Mouse (Mus musculus): ENCODE measurements around the gene Atxn7. TPM values are rescaled to one million over a fixed set of nuclear protein-coding genes. Genes with fewer than 3 reads are reported as not detected.
A peak's percentile ranks its signal among the peaks of the same experiment; 100 is the strongest.

The Atxn7 gene
- polyA plus RNA-seq, 1 experiment from 2014 or later: 5.0 TPM

- Histone ChIP-seq H3K4me1 (no peaks in the 10 kb centered on the region), H3K9me3 (no peaks in the 10 kb centered on the region), H3K4me2 (no peak overlapping the region), H3K36me3 (replicated peaks) (peaks cover 22% of the 10 kb centered on the region; the same call in 1 of the 2 replicates), H3K27me3 (replicated peaks) (no peaks in the 10 kb centered on the region), H3K27ac (no peak overlapping the region), H3K9ac (no peak overlapping the region), H3K4me3 (no peak overlapping the region)
- no peak for ATAC-seq (replicated peaks)
- 80% methylated on average over 13 of the region's 13 CpGs for WGBS
These were observed 143.1 kb downstream of the Atxn7 start for GRCm38 (mm10) chr14:14104213-14104929.

GRCm38 (mm10) chr14:14104930-14105318 is 143.7 kb downstream of the Atxn7 start:
- Histone ChIP-seq H3K9me3 (no peaks in the 10 kb centered on the region), H3K4me2 (no peak overlapping the region), H3K27me3 (replicated peaks) (no peaks in the 10 kb centered on the region), H3K9ac (no peak overlapping the region), H3K36me3 (replicated peaks) (peaks cover 17% of the 10 kb centered on the region; the same call in 1 of the 2 replicates), H3K4me3 (no peak overlapping the region), H3K27ac (no peak overlapping the region), H3K4me1 (no peaks in the 10 kb centered on the region)
- ATAC-seq (replicated peaks): no peak
- WGBS: 84% methylated on average over 2 of the region's 2 CpGs

GRCm38 (mm10) chr14:14110710-14111109 is 149.5 kb downstream of the Atxn7 start:
- 83% methylated on average over 4 of the region's 4 CpGs for WGBS
- Histone ChIP-seq H3K4me2 (no peak overlapping the region), H3K27me3 (replicated peaks) (no peaks in the 10 kb centered on the region), H3K9me3 (no peaks in the 10 kb centered on the region), H3K36me3 (replicated peaks) (peaks cover 39% of the 10 kb centered on the region), H3K9ac (no peak overlapping the region), H3K4me3 (no peak overlapping the region), H3K4me1 (no peaks in the 10 kb centered on the region), H3K27ac (no peak overlapping the region)
- ATAC-seq (replicated peaks): no peak

GRCm38 (mm10) chr14:14120230-14121096 is 159.2 kb downstream of the Atxn7 start, which contains the start of gene Psmd6:
Psmd6 (minus strand) TSS chr14:14120984.
- H3K9me3 ChIP-seq: no peaks in the 10 kb centered on the region
- peaks cover 30% of the 10 kb centered on the region for H3K4me1 ChIP-seq
- H3K9ac ChIP-seq: peak within 1 kb of the TSS; percentile 95
- no peaks in the 10 kb centered on the region for H3K27me3 ChIP-seq (replicated peaks)
- under 1% methylated on average over 68 of the region's 68 CpGs for WGBS
- peak within 1 kb of the TSS; percentile 76 for H3K4me3 ChIP-seq
- peaks cover 21% of the 10 kb centered on the region for H3K36me3 ChIP-seq (replicated peaks)
- H3K4me2 ChIP-seq: peak within 1 kb of the TSS; percentile 87
- peak; percentile 99 for ATAC-seq (replicated peaks)
- peak within 1 kb of the TSS; percentile 87 for H3K27ac ChIP-seq

Other genes with a start within 250 kb of the Atxn7 start
- not detected in 2 replicates for gene Gm281, start 47.0 kb upstream of the Atxn7 start, polyA plus RNA-seq (2015; fragmentation: Nextera tagmentation; extraction: Ambion mirVana)
- gene Thoc7, start 412 bp downstream of the Atxn7 start, polyA plus RNA-seq (2015; fragmentation: Nextera tagmentation; extraction: Ambion mirVana): 158 and 166 TPM in 2 replicates
- 235 and 242 TPM in 2 replicates for gene Psmd6, start 159.5 kb downstream of the Atxn7 start, polyA plus RNA-seq (2015; fragmentation: Nextera tagmentation; extraction: Ambion mirVana)
- not detected in 2 replicates for gene Olfr720, start 225.4 kb downstream of the Atxn7 start, polyA plus RNA-seq (2015; fragmentation: Nextera tagmentation; extraction: Ambion mirVana)

All from midbrain, embryonic 15.5 days (tissue).